Mouse (Mus musculus) spleen, adult 18-20 months (tissue): ENCODE measurements around the gene Galnt15.

Experiments used
- DNase-seq, 2 experiments: peaks; one replicate each; pipeline ENCODE4 v3.0.0; 2022; ENCODE audit warnings: mixed read lengths in 2 of 2

The Galnt15 gene

DNA sequence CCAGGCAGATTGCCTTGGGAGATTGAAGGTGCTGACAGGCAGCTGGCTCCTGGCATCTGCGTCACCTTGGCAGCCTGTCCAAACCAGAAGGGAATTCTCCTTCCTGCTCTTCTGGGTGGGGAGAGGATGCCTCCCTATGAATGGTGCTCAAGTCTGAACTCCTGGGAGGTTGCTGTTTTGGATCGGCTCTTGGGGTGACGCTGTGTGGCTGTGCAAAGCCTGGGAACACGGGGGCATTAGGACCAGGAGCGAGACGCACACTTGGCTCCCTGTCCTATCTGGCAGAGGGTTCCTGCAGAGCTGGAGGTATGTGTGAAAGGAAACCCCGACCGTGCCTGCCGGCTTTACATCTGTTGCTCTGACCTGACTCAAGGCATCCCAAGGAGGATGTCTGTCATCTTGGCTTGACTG is at the start of gene Galnt15:
Galnt15 (plus strand) TSS at position 309 of the 411 bp plus-strand sequence.
- DNase-seq = no peak

DNA sequence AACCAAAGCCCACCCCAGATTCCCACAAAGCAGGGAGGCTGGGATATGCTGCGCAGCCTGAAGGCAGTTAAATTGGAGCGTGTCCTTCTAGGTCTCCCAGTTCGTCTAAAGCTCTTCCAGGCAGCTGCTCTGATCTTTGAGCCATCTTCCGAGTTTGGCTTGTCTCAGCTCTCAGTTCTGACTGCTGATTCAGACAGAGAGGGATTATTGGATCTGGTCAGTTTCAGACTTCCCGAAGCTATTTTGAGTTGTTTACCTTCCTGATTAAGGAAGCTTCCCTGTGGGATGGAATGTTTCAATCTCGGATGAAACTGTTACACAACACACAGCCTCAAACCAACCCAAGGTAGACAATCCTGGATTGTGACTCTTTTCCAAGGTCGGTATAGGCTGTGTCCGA is 34.8 kb upstream of the Galnt15 start:
- DNase-seq = no peak

DNA sequence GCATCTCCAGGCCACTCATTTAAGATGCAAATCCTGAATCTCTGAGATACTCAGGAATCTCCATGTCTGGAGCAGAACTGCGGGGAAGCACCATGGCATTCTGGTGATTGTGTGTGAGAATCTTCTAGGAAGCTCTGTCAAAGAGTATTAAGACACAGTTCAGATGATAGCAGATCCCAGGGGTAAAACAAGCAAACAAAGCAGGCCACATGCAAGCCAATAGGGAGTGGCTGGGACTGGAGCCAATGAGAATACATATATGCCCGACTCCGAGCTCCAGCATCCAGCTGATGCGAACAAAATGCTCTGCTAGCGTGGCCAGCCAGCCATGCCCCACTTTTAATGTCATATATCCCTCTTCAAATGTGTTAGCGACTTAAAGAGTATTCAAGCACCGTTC is 27.8 kb upstream of the Galnt15 start:
- no peak for DNase-seq

DNA sequence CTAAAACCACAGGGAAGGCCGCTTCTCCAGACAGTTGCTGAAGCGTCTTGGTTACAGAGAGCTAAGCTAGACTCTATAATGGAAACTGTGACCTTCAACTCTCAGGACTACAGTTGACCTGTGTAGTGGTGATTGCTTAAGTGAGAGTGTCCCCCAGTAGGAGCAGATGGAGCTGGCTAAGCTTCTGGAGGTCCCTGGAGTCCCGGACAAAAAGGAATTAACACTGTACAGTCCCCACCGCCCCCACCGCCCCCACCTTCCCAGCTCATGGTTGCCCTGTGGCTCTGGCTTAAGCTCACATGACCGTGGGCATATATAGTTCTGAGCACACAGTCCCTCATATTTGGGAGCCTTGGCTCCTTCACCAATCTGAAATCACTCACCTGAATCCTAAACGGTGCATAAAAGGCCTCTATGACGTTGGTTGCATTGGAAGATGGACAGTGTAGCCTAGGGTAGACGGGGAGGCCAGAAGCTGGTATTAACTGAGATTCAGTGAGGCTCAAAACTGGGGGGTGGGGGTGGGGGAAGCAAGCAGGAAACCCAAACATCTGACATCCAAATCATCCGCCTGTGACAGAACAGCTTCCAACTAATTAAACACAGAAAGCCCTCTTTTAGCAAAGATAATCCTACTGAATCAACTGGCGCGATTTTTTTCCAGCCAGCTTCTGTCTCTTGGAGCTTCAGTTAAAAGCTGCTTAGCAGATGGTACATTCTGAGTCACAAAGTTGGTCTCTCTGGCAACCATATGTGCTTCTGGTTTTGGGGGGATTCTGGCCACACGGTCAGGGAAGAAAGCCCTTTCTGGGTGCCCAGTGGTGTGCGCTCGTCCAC is 26.1 kb upstream of the Galnt15 start:
- DNase-seq = no peak

DNA sequence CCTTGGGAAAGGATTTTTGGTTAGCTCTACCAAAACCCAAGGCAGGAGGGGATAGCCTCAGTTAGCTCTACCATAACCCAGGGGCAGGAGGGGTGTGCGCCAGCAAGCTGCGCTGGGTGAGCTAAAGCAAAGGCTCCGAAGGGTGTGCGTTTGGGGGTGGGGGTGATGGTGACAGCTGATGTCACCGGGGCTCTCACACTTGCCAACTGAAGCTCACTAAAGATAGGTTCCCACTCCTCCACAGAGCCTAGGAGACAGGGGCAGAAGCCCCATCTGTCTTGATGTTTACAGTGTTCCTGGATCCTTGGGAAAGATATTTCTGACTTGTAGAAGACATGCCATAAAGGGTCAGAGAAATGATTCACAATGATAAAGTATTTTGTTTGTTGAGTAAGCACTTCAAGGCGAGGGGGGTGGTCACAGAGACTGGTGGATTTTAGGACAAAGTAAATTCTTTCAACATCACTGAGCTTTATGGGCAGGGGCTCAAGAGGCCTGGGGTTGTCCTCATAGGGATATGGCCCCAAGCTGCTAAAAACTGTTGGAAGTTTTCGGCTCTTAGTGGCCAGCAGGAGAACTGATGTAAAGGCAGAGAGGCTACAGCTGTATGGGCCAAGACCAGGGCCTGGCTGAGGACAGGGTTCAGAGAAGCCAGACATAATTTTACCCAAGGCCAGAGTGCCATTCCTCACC is 24.7 kb upstream of the Galnt15 start:
- no peak for DNase-seq

DNA sequence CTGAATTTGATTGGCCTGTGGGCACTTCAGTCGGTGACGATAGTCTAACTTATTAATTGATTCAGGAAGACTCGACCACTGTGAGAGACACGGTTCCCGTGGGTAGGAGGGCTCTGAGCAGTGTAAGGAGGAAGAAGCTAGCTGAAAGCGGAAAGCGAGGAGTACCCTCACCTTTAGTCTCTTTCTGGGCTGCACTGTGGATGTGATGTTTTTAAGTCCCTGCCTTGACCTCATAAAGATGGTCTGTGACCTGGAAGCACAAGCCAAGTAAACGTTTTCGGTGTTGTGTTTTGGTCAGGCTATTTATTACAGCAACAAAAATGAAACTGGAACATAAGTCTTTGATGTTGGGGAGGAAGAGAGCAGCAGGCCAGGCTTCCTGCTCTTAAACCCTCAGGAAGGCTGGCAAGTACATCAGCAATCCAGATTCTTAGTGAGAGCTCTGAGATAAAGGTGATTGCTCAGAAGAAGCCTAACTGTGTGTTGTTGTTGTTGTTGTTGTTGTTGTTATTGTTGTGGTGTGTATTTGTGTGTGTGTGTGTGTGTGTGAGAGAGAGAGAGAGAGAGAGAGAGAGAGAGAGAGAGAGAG is 23.0 kb upstream of the Galnt15 start:
- DNase-seq = peak in 1 of 2 experiments; percentile 14

DNA sequence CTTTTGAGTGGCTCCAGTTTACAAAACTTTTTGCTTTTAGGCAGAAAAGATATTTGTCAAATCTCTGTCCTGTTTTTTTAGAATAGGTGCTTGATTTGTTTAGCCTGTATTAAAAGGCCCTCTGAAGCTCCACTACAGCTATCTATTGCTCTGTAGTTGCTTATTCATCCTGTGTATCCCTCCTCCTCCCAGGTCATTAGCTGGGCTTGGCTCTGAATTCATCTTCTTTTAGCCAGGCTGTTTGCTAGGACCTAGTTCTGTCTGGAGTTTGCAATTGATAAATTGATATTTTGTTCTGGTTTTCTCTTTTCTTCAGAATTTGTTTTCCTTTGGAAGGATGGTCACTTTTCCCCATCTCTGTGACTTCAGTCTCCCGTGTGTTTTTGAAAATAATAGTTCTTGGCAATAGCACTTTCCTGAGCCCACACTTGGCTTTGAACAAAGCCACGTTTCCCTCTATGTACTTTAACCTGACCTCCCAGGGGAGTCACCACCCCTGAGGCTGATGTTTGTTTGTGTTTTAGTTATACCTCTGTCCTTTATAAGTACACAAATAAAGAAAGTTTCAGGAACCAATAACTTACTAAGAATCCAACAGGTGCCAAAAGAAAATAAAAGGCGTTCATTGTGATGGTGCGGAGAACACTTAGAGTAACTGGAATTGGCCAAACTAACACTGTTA is 21.0 kb upstream of the Galnt15 start:
- DNase-seq = no peak

DNA sequence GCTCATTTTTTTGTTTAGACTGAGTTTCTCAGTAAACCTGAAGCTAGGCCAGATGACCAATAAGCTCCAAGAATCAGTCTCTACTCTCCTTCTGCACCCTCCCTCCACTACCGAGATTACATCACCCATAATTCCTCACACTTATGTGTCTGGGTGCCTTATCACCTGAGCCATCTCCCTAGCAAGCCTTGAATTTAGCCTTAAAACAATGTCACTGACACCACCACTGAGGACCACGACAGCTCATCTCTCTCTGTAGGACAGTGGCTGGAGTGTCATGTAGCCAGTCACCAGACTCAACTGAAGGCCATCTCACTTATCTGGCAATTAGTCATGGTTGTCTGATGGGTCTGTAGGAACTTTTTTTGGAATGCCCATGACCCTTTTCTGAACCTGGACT is 19.1 kb upstream of the Galnt15 start:
- DNase-seq = no peak

DNA sequence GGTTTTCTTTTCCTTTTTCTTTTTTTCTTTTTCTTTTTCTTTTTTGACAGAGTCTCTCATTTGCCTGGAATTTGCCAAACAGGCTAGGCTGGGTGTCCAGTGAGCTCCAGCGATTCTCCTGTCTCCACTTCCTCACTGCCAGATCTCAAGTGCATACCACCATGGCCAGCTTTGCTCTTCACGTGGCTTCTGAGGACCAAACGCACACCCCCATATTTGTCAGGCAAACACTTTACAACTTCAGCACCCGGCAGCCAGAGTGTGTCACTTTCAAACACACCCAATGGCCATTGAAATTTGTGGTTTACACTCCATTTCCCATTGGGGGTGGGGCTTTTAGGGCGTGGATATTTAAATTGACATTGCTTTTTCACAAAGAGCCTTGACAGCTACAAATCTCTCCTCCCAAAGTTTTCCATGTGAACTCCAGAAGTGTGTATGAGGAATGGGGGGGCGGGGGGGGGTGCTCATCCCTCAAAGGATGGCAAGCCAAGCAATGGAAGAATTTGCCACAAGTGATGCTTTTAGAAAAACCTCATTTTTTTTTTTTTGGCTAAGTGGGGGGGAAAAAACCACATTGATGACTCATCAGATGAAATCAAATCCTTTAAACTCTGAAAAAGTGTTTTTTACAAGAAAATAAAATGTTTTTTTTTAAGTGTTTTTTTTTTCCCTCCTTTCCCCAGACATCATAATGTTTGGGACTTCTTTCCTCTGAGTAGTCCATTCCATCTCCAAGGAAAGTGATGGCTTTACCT is 17.1 kb upstream of the Galnt15 start:
- no peak for DNase-seq

DNA sequence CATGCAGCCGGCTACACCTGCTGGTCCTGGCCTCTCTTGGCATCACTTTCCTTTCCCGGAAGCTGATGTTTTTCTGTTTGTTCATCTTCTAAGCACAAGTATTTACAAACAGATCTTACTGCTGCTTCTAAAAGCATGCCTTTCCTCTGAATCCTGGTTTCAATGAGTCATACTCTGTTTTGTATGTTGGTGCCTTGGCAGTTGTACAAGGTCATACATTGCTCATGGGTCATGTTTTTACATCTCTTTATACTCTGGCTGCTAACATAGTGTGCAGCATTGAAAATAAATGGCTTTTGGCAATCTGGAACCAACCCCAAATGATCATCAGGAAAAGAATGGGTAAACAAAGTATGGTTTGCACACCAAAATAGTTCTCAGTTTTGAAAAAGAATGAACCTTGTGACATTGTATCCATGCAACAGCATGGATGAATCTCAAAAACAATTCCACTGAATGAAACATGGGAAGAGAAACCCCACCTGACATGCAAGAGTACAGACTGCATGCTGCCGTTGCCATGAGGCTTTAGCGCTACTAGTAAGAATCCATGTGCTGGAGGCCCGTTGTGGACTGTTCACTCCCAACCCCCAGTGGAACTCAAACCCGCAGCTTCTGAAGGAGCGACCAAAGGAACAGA is 13.5 kb upstream of the Galnt15 start:
- no peak for DNase-seq

DNA sequence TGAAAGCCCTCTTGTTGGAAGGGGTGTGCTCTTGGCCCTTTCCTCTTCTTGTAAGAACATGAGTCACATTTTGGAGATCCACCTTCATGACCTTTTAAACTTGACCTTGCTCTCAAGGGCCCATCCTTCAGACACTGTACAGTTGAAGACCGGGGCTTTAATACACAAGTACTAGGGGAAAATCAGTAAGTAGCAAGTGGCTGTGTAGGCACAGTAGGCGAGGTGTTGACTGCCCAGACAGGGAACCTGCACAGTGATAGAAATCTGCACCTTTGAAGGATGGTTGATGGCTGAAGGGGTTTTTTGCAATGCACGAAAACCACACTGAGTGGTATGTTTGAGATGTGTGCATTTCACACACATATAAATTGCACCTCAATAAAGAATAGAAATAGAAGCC is 12.3 kb upstream of the Galnt15 start:
- DNase-seq = no peak

DNA sequence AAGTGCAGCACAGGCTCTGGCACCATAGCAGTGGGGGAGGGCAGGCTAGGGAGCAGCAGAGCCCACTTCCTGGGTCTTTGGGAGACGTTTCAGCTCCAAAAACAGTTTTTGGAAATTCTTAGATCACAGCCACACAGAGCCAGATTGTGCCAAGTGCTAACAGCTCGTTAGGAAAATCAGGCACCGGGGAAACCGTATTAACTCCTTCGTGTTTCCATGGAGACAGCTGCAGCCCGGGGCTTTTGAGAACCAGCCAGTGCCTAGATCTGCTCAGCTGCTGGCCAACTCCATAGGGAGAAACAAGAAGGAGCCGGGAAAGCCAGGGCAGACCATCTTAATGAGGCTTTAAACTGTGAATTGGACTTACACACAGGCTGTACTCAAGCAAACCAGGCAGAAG is 11.9 kb upstream of the Galnt15 start:
- no peak for DNase-seq

DNA sequence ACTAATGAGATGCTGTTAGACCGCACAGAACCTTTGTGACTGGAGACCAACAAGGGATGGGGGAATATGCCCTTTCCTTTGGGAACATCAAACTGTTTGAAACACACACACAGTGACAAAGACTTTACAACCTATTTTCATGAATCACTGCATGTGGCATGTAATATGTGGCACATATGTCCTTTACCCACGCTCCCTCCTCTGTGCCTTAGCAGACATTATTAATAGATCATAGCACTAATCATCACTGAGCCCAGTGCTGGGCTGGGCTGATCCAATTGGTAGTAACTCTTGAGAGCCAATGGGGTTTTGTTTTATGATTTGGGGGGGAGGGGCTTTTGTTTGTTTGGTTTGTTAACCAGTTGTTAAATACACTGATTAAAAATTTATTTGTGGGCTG is 11.3 kb upstream of the Galnt15 start:
- DNase-seq = no peak

DNA sequence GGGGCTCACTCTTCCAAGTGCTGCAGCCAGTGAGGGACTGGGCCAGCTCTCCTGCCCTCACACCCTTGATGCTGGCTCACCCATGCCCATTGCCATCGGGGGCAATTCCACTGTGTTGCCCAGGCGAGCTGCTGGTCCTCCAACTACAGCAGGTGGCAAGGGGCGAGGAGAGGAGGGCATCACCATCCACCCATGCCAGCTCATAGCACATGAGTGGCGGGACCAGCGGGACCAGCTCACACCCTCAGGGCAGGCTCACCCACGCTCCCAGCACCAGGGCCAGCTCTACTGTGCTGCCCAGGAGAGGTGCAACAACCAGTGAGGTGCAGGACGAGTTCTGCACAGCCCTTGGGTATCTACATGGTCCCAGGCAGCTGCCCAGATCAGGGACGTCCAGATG is 9.7 kb upstream of the Galnt15 start:
- DNase-seq = no peak

DNA sequence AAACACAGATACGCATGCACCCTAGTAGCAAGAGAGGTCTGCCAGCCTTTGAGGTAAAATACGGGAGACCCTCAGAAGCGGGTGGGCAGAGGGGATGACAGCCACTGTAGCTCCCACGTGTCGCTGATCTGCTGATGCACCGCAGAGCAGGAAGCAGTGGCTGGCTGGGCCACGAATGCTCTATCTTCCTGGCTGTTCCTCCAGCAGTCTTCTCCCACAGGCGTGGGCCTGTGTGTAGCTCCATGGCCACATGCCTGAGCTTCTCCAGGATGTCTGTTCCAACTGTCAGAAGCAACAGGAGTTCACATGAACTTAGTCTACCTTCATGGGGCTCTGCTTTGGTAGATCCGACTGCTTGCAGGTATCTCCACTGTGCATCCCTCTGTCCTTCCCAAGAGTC is 6.8 kb upstream of the Galnt15 start:
- DNase-seq = no peak

DNA sequence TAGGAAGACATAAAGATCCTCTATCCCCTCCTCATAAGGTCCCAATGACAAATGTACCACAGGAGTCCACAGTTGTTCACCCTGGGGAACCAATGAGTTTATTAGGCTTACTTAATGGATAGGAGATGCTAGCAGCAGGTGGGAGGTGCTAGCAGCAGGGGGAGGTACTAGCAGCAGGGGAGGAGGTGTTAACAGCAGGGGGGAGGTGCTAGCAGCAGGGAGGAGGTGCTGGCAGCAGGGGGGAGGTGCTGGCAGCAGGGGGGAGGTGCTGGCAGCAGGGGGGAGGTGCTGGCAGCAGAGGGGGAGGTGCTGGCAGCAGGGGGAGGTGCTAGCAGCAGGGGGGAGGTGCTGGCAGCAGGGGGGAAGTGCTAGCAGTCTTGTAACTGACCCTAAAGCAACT is 6.3 kb upstream of the Galnt15 start:
- no peak for DNase-seq

DNA sequence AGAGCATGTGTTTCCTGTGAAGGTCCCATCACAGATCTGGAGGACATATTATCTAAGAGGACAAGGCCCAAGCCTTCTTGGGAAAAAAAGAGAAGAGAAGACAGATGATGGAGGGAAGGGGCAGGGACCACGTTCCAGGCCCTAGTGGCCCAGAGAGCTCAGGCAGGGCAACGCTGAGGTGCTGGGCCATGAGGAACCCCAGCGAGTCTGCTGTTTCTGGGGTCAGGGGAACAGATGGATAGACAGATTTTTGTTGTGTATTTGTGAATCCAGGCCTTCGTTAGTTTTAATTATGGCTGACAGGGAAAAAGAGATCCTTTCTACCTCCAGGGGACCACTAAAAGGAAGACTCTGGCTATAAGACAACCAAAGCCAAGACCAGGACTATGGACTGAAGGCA is 4.9 kb upstream of the Galnt15 start:
- DNase-seq = no peak

DNA sequence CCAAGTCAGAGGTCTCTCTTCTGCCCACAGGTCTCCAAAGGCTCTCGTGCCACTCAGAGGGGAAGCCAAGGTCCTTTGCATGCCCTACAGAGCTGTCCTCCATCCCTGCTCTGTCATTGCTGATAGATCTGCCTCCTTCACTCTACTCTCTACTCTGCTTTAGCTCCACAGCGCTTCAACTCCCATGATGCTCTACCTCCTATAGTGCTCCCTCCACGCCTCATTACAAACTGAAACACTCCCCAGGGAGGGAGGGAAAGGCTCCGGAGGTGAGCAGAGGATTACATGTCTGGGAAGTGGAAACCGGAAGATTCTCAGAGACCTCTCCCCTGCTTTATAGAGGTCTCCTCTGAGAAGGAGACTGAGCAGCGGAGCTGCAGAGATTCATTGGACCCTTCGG is 1.6 kb upstream of the Galnt15 start:
- no peak for DNase-seq

DNA sequence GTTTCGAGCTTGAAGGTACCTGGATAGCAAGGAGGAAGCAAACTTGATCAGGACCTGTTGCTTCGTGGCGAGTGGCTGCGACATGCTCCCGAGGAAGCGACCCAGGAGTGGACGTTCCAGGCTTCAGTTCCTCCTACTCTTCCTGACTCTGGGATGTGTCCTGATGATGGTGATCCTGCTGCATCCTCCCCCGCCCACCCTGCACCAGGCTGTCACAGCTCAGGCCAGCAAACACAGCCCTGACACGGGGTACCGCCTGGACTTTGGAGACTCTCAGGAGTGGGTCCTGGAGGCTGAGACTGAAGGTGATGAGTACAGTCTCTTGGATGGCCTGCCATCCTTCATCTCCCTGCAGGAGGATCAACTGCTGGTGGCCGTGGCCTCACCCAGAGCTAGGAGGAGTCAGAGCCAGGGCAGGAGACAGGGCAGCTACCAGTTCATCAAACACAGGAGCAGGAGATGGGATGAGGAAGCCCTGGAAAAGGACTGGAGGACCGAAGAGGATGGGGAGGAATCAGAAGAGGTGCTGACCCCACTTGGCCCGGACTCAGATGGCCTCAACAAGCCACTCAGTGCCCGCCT is 713 bp downstream of the Galnt15 start:
- DNase-seq = no peak

DNA sequence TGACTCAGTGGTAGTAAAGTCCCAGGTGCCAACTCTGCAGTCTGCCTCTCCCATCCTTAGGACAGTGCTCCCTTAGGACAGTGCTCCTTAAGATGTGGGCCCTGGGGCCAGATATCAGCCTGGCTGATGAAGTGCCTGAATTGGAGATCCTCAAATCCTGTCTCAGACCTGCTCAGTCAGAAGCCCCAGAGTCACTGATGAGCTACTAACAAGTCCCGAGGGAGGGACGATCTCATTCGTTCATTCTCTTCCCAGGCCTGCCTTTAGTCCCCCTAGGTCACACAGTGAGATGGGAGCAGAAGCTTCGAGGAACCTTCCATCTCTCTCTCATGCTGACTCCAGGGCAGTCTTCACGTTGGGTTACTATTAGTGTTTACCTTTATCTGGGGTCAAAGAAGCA is 1.3 kb downstream of the Galnt15 start:
- no peak for DNase-seq

DNA sequence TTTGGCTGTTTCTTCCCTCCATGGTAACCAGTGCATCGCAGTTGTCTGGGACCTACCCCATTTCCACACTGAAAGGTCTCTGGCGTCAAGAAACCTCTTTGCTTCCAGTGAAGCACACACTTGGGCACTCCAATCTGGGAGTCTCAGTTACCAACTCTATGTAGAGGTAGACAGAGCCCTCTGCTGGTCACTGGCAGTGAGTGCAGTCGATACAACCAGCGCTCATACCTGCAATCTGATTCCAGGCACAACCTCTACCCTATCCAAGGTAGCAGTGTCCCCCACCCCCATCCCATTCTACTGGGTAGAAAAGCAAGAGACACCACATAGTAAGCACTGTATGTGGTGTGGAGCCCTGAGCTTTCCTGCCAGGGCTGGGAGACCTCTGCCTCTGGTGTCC is 3.7 kb downstream of the Galnt15 start:
- peak; percentile 10 to 30 for DNase-seq

DNA sequence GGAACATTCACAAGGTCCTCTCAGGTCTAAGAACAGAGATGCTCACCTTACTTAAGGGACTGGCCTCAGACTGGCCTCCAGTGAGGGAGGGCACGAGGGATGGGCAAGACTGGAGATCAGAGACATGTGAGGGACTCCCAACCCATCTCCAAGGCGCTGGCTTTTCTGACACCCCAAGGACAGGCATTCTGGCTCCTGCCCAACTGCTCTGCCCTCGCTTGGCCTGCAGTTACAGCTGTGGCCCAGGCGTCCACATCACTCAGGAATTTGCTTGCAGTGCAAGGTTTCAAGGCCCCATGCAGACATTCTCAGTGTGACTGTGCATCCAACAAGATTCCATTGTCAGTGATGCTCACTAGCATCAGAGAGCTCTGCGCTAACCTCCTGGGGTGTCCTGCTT is 7.7 kb downstream of the Galnt15 start:
- DNase-seq = no peak
